Mouse (Mus musculus): ENCODE measurements around the gene AC141477.1.
A peak's percentile ranks its signal among the peaks of the same experiment; 100 is the strongest.

Gene AC141477.1

DNA sequence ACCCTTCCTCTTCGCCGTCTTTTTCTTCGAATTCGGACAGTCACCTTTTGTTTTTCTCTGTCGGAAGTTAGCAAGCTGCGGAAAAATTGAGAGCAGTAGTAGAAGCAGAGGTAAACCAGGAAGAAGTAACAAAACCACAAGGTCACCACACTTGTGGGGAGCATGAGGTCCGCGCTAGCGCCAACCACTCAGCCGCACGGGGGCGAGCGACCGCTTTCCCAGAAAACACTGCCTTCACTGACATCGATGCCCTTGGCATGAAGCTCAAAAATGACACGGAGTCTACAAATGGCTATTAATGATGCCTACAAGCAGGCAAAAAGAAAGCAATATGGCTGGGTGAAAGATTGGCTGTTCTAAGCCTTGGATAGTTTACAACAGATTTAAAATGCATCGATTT, at the start of gene AC141477.1:
AC141477.1 (minus strand) TSS at position 164 of the 400 bp plus-strand sequence.
- no peak for DNase-seq (ENCODE audit: low spot score in 2 of 2)

DNA sequence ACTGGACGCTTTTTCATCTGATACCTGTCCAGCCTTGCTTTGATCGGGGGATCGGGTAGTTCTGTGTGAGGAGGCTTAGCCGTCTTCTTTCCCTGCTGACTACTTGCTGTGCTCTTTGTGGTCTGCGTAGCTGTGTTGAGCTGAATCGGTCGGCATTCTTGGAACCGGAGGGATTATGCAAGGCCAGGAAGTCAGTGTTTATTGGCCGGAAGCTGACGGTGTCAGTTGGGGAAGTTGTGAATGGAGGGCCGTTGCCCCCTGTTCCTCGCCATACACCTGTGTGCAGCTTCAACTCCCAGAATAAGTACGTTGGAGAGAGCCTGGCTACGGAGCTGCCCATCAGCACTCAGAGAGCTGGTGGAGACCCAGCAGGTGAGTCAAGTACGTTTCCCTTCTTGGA, 49.0 kb upstream of the AC141477.1 start:
- no peak for DNase-seq (ENCODE audit: low spot score in 2 of 2)

- DNase-seq (ENCODE audit: low spot score in 2 of 2) = no peak
Measured at GRCm38 (mm10) chr10:76488265-76488664, 48.0 kb upstream of the AC141477.1 start.

- no peak for DNase-seq (ENCODE audit: low spot score in 2 of 2)
Measured at GRCm38 (mm10) chr10:76486302-76486701, 46.1 kb upstream of the AC141477.1 start.

GRCm38 (mm10) chr10:76481480-76481879, 41.2 kb upstream of the AC141477.1 start:
- no peak for DNase-seq (ENCODE audit: low spot score in 2 of 2)

- DNase-seq (ENCODE audit: low spot score in 2 of 2) = no peak
Measured at GRCm38 (mm10) chr10:76480851-76481250, 40.6 kb upstream of the AC141477.1 start.

GRCm38 (mm10) chr10:76473759-76474158, 33.5 kb upstream of the AC141477.1 start:
- no peak for DNase-seq (ENCODE audit: low spot score in 2 of 2)

GRCm38 (mm10) chr10:76468203-76469162, 28.2 kb upstream of the AC141477.1 start, which contains the start of the genes Mcm3ap and Ybey:
TSS of gene Mcm3ap (plus strand) at chr10:76468927.
TSS of gene Ybey (minus strand) at chr10:76469114.
- DNase-seq (ENCODE audit: low spot score in 2 of 2) = peak; percentile 81 to 88

- DNase-seq (ENCODE audit: low spot score in 2 of 2) = no peak
Measured at GRCm38 (mm10) chr10:76462721-76463120, 22.5 kb upstream of the AC141477.1 start.

- DNase-seq (ENCODE audit: low spot score in 2 of 2) = no peak
Measured at GRCm38 (mm10) chr10:76462312-76462711, 22.1 kb upstream of the AC141477.1 start.

- DNase-seq (ENCODE audit: low spot score in 2 of 2) = no peak
Measured at GRCm38 (mm10) chr10:76461255-76461654, 21.0 kb upstream of the AC141477.1 start.

DNA sequence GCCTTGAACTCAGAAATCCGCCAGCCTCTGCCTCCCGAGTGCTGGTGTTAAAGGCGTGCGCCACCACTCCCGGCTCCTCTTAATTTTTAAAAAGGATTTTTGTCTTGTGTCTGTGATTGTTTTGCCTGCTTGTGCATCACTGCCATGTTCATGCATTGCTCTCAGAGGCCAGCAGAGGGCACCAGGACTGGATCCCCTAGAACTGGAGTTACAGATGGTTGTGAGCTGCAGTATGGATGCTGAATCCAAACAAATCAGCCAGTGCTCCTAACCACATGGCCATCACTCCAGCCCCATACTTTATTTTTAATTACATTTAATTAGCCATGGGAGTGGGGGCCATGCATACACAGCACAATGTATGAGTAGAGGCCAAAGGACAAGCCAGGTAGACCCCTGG, 15.0 kb upstream of the AC141477.1 start:
- DNase-seq (ENCODE audit: low spot score in 2 of 2) = peak; percentile 13 to 31

GRCm38 (mm10) chr10:76448851-76449250, 8.6 kb upstream of the AC141477.1 start, which contains the start of gene 2610028H24Rik:
TSS of gene 2610028H24Rik (plus strand) at chr10:76449081.
- DNase-seq (ENCODE audit: low spot score in 2 of 2) = no peak

- no peak for DNase-seq (ENCODE audit: low spot score in 2 of 2)
Measured at GRCm38 (mm10) chr10:76447406-76448229, 7.4 kb upstream of the AC141477.1 start.

GRCm38 (mm10) chr10:76445996-76446681, 5.9 kb upstream of the AC141477.1 start:
- DNase-seq (ENCODE audit: low spot score in 2 of 2) = no peak

GRCm38 (mm10) chr10:76442178-76443088, 2.2 kb upstream of the AC141477.1 start, which contains the start of gene Pcnt:
TSS of gene Pcnt (minus strand) at chr10:76442786.
- peak; percentile 94 for DNase-seq (ENCODE audit: low spot score in 2 of 2)

DNA sequence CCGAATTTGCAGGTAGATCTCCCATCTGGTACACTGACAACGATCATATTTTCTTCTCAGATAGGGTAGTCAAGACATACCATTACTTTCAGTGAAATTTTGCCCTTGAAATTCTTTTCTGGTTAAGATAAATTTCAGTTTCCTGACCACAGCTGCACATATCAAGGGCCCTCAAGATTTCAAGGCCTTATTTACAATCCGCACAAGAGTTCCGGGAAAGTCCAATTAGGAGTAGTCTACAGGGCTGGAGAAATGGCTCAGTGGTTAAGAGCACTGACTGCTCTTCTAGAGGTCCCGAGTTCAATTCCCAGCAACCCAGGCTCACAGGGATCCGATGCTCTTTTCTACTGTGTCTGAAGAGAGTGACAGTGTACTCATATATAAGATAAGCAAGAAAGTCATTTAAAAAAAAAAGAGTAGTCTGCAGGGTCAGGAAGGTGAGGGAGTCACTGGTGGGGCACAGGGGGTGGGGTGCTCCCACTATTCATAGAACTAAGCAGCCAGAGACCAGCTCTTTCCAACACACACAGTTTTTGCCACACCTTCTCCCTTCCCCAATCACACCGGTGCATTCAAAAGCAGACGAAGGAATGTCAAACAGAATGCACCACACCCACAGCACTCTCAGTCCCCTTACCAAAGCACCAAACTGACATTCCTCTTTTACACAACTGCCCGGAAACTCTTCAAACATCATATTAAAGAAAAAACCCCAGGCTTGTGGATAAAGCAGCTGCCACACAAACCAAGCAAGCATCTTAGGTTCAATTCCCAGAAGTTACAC, 945 bp downstream of the AC141477.1 start:
- DNase-seq (ENCODE audit: low spot score in 2 of 2) = no peak

DNA sequence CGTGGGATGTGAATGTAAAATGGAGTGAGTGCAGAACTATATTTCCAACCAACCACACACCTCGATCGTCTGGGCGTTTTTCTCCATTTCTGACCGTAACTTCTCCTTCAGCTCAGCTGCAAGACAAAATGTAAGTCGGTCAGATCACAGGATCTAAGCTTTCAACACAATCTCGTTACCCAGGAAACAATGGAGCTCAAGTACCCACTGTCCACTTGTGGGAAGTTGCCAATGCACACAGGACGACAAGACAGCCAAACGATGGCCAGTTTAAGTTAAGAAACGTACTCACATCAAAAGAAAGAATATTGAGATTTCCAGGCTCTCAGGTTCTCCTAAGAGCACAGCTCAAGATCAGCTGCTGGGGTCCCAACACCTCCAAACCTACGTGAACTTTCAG, 6.3 kb downstream of the AC141477.1 start:
- DNase-seq (ENCODE audit: low spot score in 2 of 2) = no peak

GRCm38 (mm10) chr10:76425674-76426073, 14.6 kb downstream of the AC141477.1 start:
- no peak for DNase-seq (ENCODE audit: low spot score in 2 of 2)

- no peak for DNase-seq (ENCODE audit: low spot score in 2 of 2)
Measured at GRCm38 (mm10) chr10:76416811-76417210, 23.4 kb downstream of the AC141477.1 start.

All from natural killer cell, adult 2 months (primary cell).